Mouse (Mus musculus) thymus, postnatal 25 days (tissue): ENCODE measurements around the gene Tff3.

ENCODE experiments used
- DNase-seq: peaks from one replicate; pipeline ENCODE4 v3.0.0; 2022

Gene Tff3

DNA sequence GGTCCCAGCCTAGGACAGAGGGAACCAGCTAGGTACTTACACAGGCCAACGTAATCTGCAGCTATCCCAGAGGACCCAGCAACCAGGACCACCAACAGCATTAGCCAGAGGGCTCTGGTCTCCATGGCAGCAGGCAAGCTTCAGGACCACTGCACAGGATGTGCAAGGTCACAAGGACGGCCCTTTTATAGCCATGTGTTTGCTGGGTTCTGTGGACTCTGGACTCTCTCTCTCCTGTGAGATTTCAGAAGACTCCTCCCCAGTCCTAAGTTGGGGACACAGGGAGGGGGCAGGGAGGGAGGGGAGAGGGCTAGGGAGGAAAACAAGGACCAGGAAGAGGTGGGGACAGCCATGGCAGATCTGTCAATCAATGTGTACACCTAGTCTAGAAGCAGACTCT, at the start of gene Tff3:
Gene Tff3, minus strand, starts transcription at position 195 of the 400 bp plus-strand sequence.
- DNase-seq, result no peak

DNA sequence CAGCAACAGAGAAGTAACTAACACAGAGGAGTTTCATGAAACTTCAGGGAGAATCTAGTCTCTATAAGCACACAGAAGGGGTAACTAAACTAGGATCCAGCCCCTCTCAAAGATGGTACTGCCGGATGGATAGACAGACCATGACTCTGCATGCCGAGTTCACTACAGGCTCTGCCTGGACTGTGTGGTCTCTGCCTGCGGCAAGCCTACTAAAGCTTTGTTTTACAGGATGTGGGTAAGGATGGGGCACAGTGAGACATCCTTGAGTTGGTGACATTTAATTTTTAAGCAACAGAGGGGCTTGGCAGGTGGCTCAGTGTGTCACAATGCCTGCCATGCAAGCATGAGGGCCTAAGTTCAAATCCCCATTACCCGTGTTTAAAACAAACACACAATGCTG, 46.9 kb upstream of the Tff3 start:
- DNase-seq, result peak; percentile 63

GRCm38 (mm10) chr17:31169796-31170195, 40.4 kb upstream of the Tff3 start:
- no peak for DNase-seq

GRCm38 (mm10) chr17:31165127-31165526, 35.7 kb upstream of the Tff3 start, which contains the start of gene Tff1:
Gene Tff1 (minus strand): TSS chr17:31165277.
- no peak for DNase-seq

- peak; percentile 75 for DNase-seq
These were observed 34.4 kb upstream of the Tff3 start for GRCm38 (mm10) chr17:31163821-31164220.

GRCm38 (mm10) chr17:31162607-31163006, 33.2 kb upstream of the Tff3 start:
- DNase-seq, result no peak

- DNase-seq, result no peak
These were observed 30.8 kb upstream of the Tff3 start for GRCm38 (mm10) chr17:31160291-31160690.

- DNase-seq, result no peak
These were observed 28.5 kb upstream of the Tff3 start for GRCm38 (mm10) chr17:31157921-31158320.

- peak; percentile 42 for DNase-seq
These were observed 24.3 kb upstream of the Tff3 start for GRCm38 (mm10) chr17:31153785-31154184.

DNA sequence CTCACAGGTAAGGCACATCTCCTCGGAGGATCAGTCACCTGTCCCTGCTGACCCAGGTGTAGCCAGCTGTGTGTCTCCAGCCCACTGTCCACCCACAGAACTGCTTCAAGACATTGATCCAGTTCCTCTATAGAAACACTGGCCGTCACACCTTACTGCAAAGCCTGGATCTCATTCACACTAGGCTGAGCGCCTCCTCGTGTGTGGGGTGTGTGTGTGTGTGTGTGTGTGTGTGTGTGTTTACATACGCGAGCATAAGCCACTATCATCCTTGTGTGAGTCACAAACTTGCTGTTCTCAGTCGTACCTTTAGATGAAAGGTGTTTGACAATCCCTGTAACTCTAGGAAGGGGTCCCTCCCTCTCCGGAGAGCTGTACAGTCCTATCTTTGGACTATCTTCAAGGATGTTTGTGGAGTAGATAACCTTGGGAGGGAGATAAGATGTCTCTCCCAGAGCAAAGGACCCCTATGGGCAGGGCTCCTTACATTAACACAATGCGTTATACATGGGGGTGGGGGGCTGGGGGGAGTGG, 23.6 kb upstream of the Tff3 start:
- no peak for DNase-seq

DNA sequence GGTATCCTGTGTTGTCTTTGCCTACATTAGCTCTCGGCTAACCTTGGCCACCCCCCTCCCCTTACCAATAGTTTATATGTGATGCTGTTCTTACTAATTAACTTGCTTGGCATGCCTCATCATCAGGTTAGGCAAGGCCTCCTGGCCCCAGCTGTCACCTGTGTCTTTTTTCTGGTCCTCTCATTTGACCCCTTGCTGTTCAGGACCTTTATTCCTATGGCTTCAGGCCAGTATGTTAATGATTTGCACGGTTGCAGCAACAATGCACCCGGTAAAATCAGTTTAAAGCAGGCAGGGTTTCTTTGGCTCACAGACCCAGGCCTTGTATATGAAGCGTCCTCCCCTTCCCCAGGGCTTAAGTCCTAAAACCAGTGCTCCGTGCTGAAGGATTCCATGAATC, 23.1 kb upstream of the Tff3 start:
- no peak for DNase-seq

DNA sequence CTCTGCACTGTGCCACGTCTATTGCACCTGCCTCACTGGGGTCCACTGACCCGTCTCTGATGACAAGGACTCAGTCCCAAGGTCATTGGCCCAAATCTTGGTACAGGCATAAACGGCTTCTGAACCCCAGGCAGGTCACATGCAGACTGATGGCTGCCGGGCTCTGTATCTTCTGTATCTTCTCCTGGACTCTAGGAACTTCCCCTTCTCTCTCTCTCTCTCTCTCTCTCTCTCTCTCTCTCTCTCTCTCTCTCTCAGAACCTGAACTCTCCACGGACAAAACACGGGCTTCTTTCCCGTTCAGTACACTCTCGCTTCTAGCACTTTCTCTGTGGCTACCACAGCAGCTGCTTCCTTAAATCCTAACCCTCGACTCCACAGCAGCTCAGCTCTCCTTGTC, 16.6 kb upstream of the Tff3 start:
- DNase-seq, result no peak

DNA sequence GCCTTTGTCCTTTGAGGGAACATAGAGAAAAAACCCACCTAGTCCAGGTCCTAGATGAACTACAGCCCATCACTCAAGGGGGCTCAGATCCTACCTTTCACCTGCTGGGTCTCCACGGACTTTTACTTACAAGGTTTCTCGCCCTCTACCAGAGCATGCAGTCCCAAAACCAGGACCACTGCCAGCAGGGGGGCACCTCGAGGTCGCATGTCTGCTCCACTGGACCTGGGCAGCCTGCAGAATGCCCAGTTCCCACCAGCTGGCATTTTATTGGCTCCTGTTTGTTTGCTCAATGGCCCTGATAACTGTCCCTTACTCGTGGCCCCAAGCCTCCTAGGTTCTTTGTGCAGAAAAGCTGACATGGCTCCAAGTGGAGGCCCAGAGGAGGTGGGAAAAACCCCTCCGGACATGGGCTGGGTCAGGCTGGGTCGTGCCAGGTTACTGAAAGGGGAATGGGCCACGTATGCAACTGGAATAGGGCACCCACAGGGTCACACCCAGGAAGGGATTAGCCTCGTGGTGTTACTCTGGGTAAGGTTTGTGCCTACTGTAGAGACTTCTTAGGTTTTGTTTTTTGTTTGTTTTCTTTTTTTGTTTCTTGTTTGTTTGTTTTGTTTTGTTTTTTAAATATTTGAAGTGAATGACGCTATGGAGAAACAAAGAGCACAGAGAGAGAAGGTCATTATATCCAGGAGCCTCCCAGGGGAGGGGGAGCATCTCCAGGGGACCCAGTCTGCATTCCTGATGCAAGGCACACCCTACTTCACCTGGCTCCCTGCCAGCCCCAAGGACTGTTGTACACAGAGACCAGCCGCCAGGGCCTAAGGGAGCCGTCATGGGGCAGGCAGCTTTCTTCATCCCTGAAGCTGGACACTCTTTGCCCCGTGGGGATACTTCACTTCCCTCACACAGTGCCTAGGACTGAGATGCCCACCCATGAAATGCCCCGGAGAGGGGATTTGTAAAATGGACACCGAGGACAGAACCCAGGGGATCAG, 14.9 kb upstream of the Tff3 start, which contains the start of gene Tff2:
Gene Tff2, minus strand, starts transcription at position 243 of the 998 bp plus-strand sequence.
- DNase-seq, result no peak

- no peak for DNase-seq
These were observed 12.7 kb upstream of the Tff3 start for GRCm38 (mm10) chr17:31142116-31142515.

GRCm38 (mm10) chr17:31138398-31138797, 9.0 kb upstream of the Tff3 start:
- peak; percentile 81 for DNase-seq

DNA sequence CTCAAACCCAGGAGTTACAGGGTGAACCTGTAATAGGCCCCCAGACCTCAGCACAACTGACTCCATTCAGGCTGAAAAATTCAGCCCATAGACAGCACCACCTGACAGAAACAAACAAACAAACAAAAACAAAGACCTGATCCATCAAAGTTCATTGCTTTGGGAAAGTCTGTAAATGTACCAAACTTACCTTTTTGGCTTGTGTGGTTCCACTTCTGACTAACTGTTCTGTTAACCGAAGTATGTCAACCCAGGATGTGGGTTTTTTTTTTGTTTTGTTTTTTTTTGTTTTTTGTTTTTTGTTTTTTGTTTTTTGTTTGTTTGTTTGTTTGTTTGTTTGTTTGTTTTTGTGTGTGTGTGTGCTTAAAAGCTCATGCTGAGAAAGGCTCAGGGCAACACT, 7.4 kb upstream of the Tff3 start:
- no peak for DNase-seq

GRCm38 (mm10) chr17:31136291-31136690, 6.8 kb upstream of the Tff3 start:
- peak; percentile 30 for DNase-seq

GRCm38 (mm10) chr17:31134913-31135312, 5.5 kb upstream of the Tff3 start:
- DNase-seq, result no peak

DNA sequence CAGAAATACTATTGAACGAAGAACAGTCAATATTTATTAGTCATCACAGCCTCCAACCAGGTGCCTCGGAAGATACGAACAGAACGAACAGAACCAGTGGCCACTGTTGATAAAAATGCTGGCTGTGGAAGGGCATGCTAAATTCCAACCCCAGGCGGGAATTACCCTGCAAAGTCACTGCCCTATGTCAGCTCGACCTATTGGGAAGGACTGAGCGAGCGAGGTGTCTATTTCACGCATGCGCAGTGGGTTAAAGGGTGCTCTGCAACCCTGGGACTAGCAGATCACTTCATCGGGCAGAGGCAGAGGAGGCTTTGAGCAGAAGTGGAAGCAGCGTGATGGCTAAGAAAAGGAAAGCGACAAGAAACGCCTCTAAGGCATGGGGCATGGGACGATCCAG, 4.3 kb upstream of the Tff3 start:
- DNase-seq, result no peak

- DNase-seq, result no peak
These were observed 1.9 kb upstream of the Tff3 start for GRCm38 (mm10) chr17:31131269-31131821.

GRCm38 (mm10) chr17:31128708-31129318, 633 bp downstream of the Tff3 start:
- DNase-seq, result no peak

DNA sequence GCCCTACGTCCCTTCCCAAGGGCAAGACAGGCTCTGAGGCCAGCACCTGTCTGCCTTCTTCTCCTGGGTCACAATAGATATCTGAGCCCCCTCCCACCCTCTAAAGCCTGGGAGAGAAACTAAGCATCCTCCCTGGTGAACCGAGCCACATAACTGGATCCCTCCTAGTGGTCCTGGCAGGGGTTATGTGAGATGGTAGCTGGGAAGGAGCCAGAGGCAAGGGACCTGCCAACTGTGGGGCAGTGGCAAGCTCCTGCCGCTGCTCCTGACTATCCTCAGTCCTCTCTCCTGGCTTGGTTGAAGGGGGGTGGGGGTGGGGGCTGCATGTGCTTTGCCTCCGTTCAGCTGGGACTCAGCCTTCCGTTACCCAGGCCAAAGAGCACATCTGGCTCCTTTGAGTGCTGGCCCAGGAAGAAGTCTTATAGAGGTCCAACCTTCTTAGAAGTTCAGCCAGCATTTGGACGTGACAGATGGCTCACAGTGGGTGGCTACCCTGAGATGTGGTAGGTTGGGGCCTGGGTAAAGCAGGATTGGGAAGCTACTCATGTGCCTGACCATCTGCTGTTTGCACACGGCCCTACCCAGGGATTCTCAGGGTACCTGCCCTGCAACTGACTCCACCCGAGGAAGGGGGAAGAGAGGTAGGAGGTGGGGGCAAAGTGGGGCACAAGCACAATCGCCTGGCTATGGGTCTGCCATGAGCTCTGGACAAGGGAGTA, 3.7 kb downstream of the Tff3 start:
- no peak for DNase-seq

DNA sequence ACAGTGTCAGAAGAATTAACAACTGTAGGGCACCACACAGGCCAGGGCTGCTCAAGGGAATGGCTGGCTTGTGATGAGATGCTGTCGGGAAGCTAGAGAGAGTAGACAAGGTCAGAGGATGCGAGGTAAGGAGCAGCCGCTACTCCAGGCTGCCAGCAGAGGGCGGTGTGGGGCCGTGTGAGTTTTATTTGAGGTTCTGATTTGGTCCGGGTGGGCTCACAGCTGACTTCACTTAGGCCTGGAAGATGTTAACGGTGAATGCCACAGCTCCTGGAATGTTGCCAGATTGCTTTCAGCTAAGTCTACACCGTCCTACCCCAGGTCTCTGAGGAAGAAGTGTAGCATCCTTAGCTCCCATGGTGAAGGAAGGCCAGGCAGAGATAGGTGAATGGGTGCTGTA, 7.5 kb downstream of the Tff3 start:
- DNase-seq, result peak; percentile 70
